Mouse (Mus musculus): ENCODE measurements around the gene Eef1e1.
"Not testable (repeated sequence)": the region's sequence is repeated elsewhere in the genome, so short reads cannot be mapped to it uniquely, and the experiment has no call there.

Gene Eef1e1

DNA sequence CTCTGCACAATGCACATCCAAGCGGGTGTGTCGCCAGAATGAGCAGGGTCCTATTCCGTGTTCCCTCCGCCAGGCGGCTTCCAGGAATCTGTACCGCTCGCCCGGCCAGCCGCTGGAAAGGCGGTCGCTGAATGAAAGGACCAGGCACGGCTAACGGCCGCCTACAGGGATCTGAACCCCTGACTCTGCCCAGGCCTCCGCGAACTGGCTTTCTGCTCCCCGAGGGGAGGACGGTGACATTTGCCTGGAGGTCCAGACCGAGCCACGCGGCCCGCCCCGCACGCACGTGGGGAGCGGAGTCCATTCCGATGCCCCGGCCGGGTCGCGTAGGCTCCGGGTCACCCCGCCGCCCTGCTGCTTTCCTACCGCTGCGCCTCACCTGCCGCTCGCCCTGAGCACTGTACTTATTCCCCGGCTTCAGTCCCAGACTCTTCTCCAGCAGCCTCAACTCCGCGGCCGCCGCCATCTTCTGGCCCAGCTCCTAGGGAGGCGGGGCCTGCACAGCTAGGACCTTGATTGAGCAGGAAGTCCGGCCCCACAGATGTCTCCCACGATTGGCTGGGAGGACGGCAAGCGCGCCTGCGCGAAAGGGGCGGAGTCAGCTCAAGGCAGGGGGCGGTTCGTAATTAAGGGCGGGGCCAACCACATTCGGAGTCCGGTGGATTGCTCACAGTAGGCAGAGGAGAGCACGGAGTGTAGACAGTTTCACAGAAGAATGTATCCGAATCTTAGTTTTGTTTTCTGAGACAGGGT lies at the start of gene Eef1e1:
Eef1e1 (minus strand) TSS at position 531 of the 753 bp plus-strand sequence.
- peak; percentile 94 for DNase-seq

- DNase-seq: no peak
Observed at GRCm38 (mm10) chr13:38690845-38691244, 32.0 kb upstream of the Eef1e1 start.

GRCm38 (mm10) chr13:38690028-38690427 lies 31.2 kb upstream of the Eef1e1 start:
- DNase-seq: peak; percentile 20

GRCm38 (mm10) chr13:38688761-38689160 lies 29.9 kb upstream of the Eef1e1 start:
- no peak for DNase-seq

DNA sequence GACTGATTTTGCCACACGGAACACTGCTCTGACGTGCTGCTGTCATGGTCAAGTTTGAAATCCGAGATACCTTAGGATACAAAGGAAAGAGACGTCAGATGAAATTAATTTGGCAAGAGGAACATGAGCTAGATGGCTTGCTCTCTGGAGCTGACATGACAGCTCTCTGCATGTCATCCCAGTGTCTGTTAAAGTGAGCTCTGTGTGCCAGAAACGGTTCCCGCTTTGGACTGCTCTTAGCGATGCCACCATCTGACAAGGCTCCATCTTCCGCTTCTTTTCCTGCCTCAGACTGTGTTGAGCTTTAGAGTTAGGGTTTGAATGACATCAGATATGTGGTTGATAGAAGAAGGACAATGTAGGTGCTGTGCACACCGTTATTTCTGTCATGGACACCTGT lies 13.5 kb upstream of the Eef1e1 start:
- no peak for DNase-seq

DNA sequence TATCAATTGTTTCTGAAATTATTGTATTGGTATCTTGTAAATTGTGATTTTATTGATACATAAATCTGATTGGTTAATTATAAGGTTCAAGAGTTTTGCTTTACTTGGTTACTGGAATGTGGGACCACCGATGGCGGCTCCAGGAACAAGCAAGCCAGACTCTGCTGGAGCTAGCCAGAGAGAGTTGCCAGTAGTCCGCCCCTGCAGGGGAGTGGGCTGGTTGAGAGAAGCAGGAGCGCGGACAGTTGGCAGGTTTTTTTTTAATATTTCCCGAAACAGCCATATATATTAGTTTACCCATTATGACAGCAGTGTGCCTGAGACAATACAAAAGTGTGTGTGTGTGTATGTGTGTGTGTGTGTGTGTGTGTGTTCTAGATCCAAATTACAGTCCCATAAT lies 12.6 kb upstream of the Eef1e1 start:
- DNase-seq: not testable (repeated sequence)

GRCm38 (mm10) chr13:38670051-38670450 lies 11.2 kb upstream of the Eef1e1 start:
- DNase-seq: no peak

DNA sequence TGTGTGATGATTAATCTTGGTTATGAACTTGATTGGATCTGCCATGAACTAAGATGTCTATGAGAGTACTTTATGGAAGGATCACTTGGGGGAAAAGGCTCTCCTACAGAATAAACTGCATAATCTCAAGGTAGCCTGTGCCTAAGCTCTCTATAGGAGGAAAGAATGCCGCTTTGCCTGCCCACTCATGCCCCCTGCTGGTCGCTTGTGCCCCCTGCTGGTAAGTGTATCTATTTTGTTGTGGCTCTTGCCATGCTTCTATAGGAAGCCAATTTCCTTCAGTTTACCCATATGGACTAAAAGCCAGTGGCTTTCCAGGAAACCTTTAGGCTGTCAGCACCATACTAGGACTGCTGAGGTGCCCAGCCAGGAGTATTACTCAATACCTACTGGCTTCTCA lies 9.7 kb upstream of the Eef1e1 start:
- peak; percentile 61 for DNase-seq

- no peak for DNase-seq
Observed at GRCm38 (mm10) chr13:38664753-38665152, 5.9 kb upstream of the Eef1e1 start.

DNA sequence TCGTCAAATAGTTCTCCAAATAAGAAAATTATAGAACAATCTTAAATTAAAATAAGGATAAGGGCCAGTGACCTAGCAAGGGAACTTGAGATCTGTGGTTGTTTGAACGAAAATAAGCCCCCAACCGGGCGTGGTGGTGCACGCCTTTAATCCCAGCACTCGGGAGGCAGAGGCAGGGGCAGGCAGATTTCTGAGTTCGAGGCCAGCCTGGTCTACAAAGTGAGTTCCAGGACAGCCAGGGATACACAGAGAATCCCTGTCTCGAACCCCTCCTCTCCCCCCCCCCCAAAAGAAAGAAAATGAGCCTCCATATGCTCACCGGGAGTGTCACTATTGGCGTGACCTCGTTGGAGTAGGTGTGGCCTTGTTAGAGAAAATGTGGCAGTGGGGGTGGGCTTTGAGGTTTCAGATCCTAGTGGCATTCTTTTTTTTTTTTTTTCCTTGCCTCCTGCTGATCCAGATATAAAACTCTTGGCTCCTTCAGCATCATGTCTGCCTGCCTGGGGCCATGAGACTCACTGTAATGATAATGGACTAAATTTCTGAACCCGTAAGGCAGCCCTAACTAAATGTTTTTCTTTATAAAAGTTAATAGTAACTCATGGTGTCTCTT lies 772 bp upstream of the Eef1e1 start:
- DNase-seq: no peak

- DNase-seq: no peak
Observed at GRCm38 (mm10) chr13:38657865-38658264, 993 bp downstream of the Eef1e1 start.

GRCm38 (mm10) chr13:38650292-38650691 lies 8.6 kb downstream of the Eef1e1 start:
- DNase-seq: no peak

DNA sequence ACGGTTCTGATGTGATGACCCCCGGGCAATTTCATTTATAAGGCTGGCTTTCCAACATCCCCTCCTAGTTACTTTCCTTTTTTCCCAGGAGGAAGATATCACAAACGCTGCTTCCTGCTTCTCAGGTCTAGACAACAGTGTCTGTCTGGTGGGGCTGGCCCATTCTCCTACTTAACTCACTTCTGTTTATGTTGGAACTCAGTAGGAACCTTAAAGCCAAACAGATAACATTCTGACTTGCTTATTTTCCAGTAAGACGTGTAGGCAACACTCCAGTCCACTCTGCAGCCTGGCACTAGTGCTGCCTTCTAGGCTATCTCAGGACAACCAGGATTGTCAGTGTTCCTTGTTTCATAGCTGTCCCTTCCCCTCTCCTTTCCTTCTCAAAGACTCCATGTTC lies 9.8 kb downstream of the Eef1e1 start:
- no peak for DNase-seq

DNA sequence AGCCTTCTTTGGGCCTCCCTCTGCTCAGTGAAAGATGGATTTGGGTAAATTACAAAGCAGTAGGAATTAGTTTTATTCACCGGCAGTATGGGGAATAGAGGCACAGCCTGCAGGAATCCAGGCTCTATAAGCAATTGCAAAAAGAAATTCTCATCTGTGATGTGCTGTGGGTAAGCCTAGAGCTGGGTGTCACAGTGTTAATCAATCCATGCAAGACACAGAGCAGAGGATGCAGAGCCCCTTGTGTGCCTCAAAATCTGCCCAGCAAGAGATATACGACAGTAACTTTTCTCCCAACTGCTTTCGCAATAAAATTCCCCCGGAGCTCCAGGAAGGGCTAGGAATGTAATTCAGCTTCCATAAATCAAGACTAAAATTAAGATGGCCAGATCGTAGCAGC lies 17.4 kb downstream of the Eef1e1 start:
- no peak for DNase-seq

GRCm38 (mm10) chr13:38640961-38641360 lies 17.9 kb downstream of the Eef1e1 start:
- DNase-seq: no peak

GRCm38 (mm10) chr13:38638694-38639093 lies 20.2 kb downstream of the Eef1e1 start:
- DNase-seq: no peak

GRCm38 (mm10) chr13:38634800-38635269 lies 24.0 kb downstream of the Eef1e1 start, which contains the start of gene Bloc1s5:
Bloc1s5 (minus strand) TSS chr13:38635109.
- peak; percentile 96 for DNase-seq

DNA sequence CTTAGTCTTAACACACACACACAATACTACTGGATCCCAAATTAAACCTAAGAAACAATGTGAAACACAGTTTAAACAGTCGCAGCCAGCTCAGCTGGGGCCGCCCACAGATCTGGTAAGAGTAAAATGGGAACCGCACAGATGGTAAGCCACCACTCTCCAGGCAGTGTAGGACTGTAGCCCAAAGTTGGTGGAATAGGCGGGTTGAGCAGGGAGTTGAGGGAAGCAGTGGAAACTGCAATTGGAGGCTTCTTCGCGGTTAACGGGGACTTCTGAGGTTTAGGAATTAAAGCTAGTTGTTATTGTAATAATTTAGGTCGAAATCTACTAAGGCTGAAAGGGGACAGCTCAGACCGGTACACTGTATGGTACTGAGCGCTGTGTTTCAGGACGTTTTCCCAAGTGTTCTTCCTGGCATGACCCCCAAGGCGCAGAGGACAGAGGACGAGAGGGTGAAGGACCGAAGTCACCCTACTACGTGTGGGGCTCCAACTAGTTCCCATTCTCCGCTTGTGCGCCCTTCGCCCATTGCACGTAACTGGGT lies 24.5 kb downstream of the Eef1e1 start:
- DNase-seq: no peak

DNA sequence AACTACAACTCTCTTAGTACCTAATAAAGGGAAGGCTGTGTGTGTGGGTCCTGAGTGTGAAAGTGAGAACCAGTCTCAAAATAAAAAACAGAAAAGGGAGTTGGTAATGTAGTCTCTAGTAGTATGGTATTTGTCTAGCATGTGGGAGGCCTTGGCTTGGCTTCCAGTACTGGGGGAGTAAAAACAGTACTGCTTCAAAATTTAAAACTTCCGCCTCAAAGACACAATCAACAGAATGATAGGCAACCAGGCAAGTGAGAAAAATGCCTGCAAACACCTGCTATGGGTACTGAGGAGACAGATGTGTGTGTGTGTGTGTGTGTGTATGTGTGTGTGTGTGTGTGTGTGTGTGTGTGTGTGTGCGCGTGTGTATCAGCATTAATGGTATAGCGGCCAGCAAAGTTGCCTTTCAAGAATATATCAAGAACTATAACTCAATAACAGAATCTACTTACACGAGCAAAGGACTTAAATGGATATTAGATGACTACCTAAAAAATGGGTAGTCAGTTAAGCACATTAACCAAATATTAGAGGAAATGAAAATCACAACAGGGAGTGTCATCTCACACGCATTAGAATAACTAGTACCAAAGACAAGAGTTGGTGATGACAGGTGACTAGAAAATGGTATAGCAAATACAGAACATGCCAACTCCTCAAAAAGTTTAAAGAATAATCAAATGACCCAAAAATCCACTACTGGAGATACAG lies 25.4 kb downstream of the Eef1e1 start:
- DNase-seq: no peak

GRCm38 (mm10) chr13:38632556-38632955 lies 26.3 kb downstream of the Eef1e1 start:
- DNase-seq: no peak

GRCm38 (mm10) chr13:38626229-38626525 lies 32.7 kb downstream of the Eef1e1 start:
- DNase-seq: no peak

DNA sequence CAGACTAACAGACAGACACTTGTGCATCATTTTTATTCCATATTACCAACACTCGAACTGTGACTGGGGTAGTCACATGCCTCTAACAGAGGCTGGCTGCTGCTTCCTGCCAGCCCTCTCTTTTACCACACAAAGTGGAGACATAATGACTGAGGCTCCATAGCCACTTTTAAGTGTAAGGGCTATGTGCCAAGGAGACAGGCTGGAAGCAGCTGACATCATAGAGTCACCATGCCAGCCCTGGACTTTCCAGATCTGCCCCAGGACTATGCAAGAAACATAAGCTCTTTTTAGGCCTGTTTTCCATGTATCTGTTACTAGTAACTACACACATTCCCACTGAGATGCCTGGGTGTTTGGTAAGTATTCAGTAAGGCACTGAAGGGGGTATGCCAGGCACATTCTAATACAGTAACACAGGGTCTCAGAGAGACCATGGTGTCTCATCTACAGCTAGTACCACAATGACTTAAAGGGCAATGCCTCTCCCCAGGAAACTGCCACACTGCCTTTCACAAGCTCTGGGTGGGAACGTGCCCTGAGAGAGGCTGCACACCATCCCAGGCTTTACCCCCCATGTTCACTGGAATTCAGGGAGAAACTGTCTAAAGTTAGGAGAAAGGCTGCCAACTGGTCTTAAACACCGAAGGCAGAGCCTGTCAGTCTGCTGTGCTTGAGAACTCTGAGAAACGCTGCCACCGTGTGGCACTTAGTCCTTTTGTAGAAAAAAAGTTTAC lies 33.2 kb downstream of the Eef1e1 start:
- peak; percentile 57 for DNase-seq

Data from lung, postnatal 14 days (tissue).